Mouse (Mus musculus) myocyte (in vitro differentiated cells): Measurements from ENCODE around the gene Arl14.

Source experiments
- MYOG ChIP-seq, 3 experiments: IDR thresholded peaks; one replicate each; pipeline ENCODE4 v1.6.1; 2011; ENCODE audit warnings: control low read depth in 2 of 3, low read depth in 2 of 3, mild to moderate bottlenecking in 2 of 3; ENCODE audit not compliant: insufficient read length in 2 of 3, control insufficient read depth in 1 of 3, insufficient read depth in 1 of 3
- POLR2A ChIP-seq: IDR thresholded peaks from one replicate; pipeline ENCODE4 v1.6.1; 2011; ENCODE audit warnings: low read depth, mild to moderate bottlenecking, control low read depth, moderate library complexity; ENCODE audit not compliant: insufficient read length
- USF1 ChIP-seq: IDR thresholded peaks from one replicate; pipeline ENCODE4 v1.6.1; 2011; ENCODE audit warnings: low read depth, mild to moderate bottlenecking, control low read depth, moderate library complexity

DNA sequence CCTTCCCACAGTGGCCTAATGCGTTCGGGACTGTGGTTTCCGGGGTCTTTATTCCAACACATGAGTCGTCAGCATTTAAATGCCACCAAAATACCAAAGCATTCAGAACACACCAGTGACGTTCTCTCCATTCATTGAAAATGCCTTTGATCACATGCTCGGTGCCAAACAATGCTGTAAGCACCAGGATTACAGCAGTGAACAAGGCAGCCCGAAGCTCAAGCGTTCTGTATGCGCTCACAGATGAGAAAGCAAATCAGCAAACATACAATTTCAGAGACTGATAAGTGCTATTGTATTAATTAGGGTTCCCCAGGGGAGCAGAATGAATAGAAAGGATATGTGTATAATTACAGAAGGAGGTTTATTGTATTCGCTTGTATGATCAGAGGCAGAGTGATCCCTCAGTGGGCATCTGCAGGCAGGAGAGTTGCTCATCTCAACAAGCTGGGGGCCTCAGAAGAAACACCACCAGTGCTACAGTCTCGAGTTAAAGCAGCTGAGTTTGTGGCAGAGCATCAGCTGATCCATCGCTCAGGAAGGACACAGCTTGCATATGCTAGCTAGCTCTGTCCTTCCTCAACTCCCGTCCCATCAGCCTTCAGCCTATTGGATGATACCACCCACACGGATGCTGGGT, 43.7 kb upstream of the Arl14 start:
- TF ChIP-seq USF1 (no peak), POLR2A (no peak), MYOG (IDR thresholded peaks at IDR 0.05; ENCODE audit: control insufficient read depth in 1 of 3, insufficient read depth in 1 of 3, insufficient read length in 2 of 3, low read depth in 2 of 3) (no peak)
